Mouse (Mus musculus): ENCODE data around the gene Inpp5a. TPM values are rescaled to one million over a fixed set of nuclear protein-coding genes. Genes with fewer than 3 reads are reported as not detected.

The Inpp5a gene
- polyA plus RNA-seq, 1 experiment, result 37.8 TPM

DNA sequence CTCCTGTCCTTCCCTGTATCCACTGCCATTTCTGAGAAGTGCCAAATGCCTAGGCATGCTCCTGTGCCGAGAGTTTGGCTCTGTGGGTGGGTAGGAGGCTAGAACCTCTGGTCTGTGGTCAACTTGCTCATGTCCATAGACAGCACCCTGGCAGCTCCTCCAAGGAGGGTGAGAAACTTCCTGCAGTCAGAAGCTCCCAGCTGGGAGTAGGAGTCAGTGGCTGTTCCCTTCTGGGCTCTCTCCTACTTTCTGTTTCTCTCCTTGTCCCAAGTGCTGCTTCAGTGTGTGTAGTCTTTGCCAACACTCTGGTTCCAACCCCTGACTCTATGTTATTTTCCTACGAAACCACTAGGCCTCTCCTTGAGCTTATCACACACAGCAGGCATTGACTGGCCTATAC is 17.7 kb downstream of the Inpp5a start:
- Histone ChIP-seq H3K4me2 (ENCODE audit: low read depth) (no peak overlapping the region), H3K27me3 (ENCODE audit: control insufficient read depth, insufficient read depth, insufficient read length) (no peaks in the 10 kb centered on the region), H3K79me2 (ENCODE audit: control insufficient read depth, insufficient read depth) (peaks cover 37% of the 10 kb centered on the region), H3K4me3 (no peak overlapping the region), H3K36me3 (ENCODE audit: control insufficient read depth, insufficient read depth) (no peaks in the 10 kb centered on the region), H3ac (ENCODE audit: control insufficient read depth, insufficient read length) (no peak overlapping the region)
- no peak for TF ChIP-seq POLR2AphosphoS2 (IDR thresholded peaks at IDR 0.05; ENCODE audit: insufficient read length, low read depth)
- no peak for TF ChIP-seq E2F4 (IDR thresholded peaks at IDR 0.05; ENCODE audit: insufficient read depth)
- no peak for TF ChIP-seq TCF12 (IDR thresholded peaks at IDR 0.05; ENCODE audit: insufficient read depth, poor library complexity, severe bottlenecking)
- TF ChIP-seq MYOD1 (IDR thresholded peaks at IDR 0.05; ENCODE audit: control insufficient read depth in 1 of 3, insufficient read length in 2 of 3, low read depth in 2 of 3), result no peak
- no peak for TF ChIP-seq CEBPB (IDR thresholded peaks at IDR 0.05; ENCODE audit: insufficient read depth, poor library complexity, severe bottlenecking)
- TF ChIP-seq REST (IDR thresholded peaks at IDR 0.05; ENCODE audit: insufficient read depth, insufficient read length), result no peak
- TF ChIP-seq MAX (IDR thresholded peaks at IDR 0.05; ENCODE audit: low read depth), result no peak
- TF ChIP-seq TCF3 (IDR thresholded peaks at IDR 0.05; ENCODE audit: insufficient read length, low read depth), result no peak
- no peak for TF ChIP-seq POLR2A (IDR thresholded peaks at IDR 0.05; ENCODE audit: insufficient read length, low read depth)
- TF ChIP-seq USF1 (IDR thresholded peaks at IDR 0.05; ENCODE audit: low read depth), result no peak
- no peak for TF ChIP-seq SRF (IDR thresholded peaks at IDR 0.05; ENCODE audit: control insufficient read depth, insufficient read length, low read depth)
- TF ChIP-seq MYOG (IDR thresholded peaks at IDR 0.05; ENCODE audit: control insufficient read depth in 1 of 3, insufficient read depth in 1 of 3, insufficient read length in 2 of 3, low read depth in 2 of 3), result no peak

DNA sequence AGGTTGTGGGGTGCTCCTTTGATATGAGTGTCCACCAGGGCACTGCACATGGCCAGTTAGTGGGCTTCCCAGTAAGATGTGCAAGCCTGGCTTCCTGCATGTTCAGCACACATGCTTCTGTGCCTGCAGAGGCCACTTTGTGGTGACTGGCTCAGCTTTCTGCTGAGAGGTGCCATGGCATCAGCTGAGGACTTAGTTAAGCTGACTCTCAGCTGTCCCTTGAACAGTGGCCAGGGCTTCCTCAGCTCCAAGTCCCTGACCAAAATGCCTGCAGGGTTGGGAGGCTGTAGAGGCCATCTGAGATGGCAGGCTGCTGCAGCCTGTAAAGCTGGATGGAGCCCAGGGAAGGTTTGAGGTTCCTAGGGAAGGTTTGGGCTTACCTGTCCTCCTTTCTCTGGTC is 19.1 kb downstream of the Inpp5a start:
- peaks cover 33% of the 10 kb centered on the region for H3K79me2 ChIP-seq (ENCODE audit: control insufficient read depth, insufficient read depth)
- H3ac ChIP-seq (ENCODE audit: control insufficient read depth, insufficient read length), result no peak overlapping the region
- TF ChIP-seq MYOD1 (IDR thresholded peaks at IDR 0.05; ENCODE audit: control insufficient read depth in 1 of 3, insufficient read length in 2 of 3, low read depth in 2 of 3), result peak in 2 of 3 experiments; percentile 12 to 70
- peak in 2 of 3 experiments; percentile 58 to 79 for TF ChIP-seq MYOG (IDR thresholded peaks at IDR 0.05; ENCODE audit: control insufficient read depth in 1 of 3, insufficient read depth in 1 of 3, insufficient read length in 2 of 3, low read depth in 2 of 3)
- TF ChIP-seq POLR2A (IDR thresholded peaks at IDR 0.05; ENCODE audit: insufficient read length, low read depth), result no peak
- no peak overlapping the region for H3K4me2 ChIP-seq (ENCODE audit: low read depth)
- no peaks in the 10 kb centered on the region for H3K36me3 ChIP-seq (ENCODE audit: control insufficient read depth, insufficient read depth)
- H3K4me3 ChIP-seq, result no peak overlapping the region
- H3K27me3 ChIP-seq (ENCODE audit: control insufficient read depth, insufficient read depth, insufficient read length), result no peaks in the 10 kb centered on the region

DNA sequence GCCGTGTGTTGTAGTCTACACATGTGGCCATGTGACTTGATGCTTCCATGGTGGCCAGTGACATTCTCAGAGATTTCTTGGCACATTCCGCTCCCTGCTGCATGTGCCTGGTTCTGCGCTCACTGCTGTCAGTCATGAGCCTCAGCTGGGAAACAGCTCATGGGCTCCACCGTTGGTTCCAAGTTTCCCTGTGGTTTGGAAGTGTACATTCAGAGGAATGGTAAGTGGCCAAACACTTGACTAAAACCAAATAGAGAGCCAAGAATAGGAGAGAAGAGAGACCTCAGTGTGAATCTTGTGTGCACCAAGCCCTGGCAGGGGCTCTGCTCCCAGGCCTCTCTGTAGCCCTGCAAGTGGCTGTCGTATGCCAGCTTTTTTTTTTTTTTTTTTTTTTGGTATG is 21.0 kb downstream of the Inpp5a start:
- H3ac ChIP-seq (ENCODE audit: control insufficient read depth, insufficient read length), result no peak overlapping the region
- no peak overlapping the region for H3K4me3 ChIP-seq
- TF ChIP-seq POLR2A (IDR thresholded peaks at IDR 0.05; ENCODE audit: insufficient read length, low read depth), result no peak
- TF ChIP-seq TCF3 (IDR thresholded peaks at IDR 0.05; ENCODE audit: insufficient read length, low read depth), result no peak
- no peak for TF ChIP-seq CEBPB (IDR thresholded peaks at IDR 0.05; ENCODE audit: insufficient read depth, poor library complexity, severe bottlenecking)
- TF ChIP-seq USF1 (IDR thresholded peaks at IDR 0.05; ENCODE audit: low read depth), result no peak
- no peak for TF ChIP-seq MAX (IDR thresholded peaks at IDR 0.05; ENCODE audit: low read depth)
- no peak for TF ChIP-seq MYOD1 (IDR thresholded peaks at IDR 0.05; ENCODE audit: control insufficient read depth in 1 of 3, insufficient read length in 2 of 3, low read depth in 2 of 3)
- no peak for TF ChIP-seq TCF12 (IDR thresholded peaks at IDR 0.05; ENCODE audit: insufficient read depth, poor library complexity, severe bottlenecking)
- no peak for TF ChIP-seq E2F4 (IDR thresholded peaks at IDR 0.05; ENCODE audit: insufficient read depth)
- no peak for TF ChIP-seq SRF (IDR thresholded peaks at IDR 0.05; ENCODE audit: control insufficient read depth, insufficient read length, low read depth)
- no peak for TF ChIP-seq REST (IDR thresholded peaks at IDR 0.05; ENCODE audit: insufficient read depth, insufficient read length)
- TF ChIP-seq POLR2AphosphoS2 (IDR thresholded peaks at IDR 0.05; ENCODE audit: insufficient read length, low read depth), result no peak
- TF ChIP-seq MYOG (IDR thresholded peaks at IDR 0.05; ENCODE audit: control insufficient read depth in 1 of 3, insufficient read depth in 1 of 3, insufficient read length in 2 of 3, low read depth in 2 of 3), result no peak
- H3K27me3 ChIP-seq (ENCODE audit: control insufficient read depth, insufficient read depth, insufficient read length), result no peaks in the 10 kb centered on the region
- H3K4me2 ChIP-seq (ENCODE audit: low read depth), result no peak overlapping the region
- no peaks in the 10 kb centered on the region for H3K36me3 ChIP-seq (ENCODE audit: control insufficient read depth, insufficient read depth)
- peaks cover 31% of the 10 kb centered on the region for H3K79me2 ChIP-seq (ENCODE audit: control insufficient read depth, insufficient read depth)

DNA sequence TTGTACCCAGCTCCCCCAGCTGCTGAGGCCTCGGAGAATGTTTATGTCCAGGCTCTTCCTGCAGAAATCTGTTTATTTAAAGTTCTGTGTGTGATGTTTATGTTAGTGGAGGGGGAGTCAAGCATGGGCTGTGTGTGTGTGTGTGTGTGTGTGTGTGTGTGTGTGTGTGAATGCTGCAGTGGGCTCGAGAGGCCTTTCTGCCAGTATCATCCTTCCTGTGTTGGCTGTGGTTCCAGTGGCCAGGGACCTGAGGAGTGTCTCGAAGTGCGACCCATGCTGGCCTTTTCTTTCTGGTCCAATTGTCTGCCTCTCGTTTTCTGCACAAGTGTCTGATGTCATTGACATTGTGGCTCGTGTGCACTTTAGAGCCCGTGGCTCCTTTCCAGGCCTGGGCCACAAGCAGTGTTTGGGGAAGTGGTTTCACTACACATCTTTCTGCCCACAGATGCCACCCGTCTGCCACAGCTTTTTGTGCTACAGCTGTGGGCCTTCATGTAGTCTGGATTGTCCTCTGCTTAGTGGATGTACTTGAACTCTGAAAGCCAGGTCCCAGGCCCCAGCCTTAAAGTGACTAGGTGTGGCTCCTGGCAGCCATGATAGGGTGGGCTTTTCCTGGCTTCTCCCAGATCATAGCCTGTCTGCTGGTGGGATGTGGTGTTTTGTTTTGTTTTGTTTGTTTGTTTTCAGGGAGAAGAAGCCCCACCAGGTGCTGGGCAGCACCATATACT is 23.5 kb downstream of the Inpp5a start:
- TF ChIP-seq REST (IDR thresholded peaks at IDR 0.05; ENCODE audit: insufficient read depth, insufficient read length), result no peak
- TF ChIP-seq MYOG (IDR thresholded peaks at IDR 0.05; ENCODE audit: control insufficient read depth in 1 of 3, insufficient read depth in 1 of 3, insufficient read length in 2 of 3, low read depth in 2 of 3), result peak in 1 of 3 experiments; percentile 22
- peak in 1 of 3 experiments; percentile 10 for TF ChIP-seq MYOD1 (IDR thresholded peaks at IDR 0.05; ENCODE audit: control insufficient read depth in 1 of 3, insufficient read length in 2 of 3, low read depth in 2 of 3)
- Histone ChIP-seq H3K79me2 (ENCODE audit: control insufficient read depth, insufficient read depth) (peaks cover 33% of the 10 kb centered on the region), H3K4me3 (no peak overlapping the region), H3ac (ENCODE audit: control insufficient read depth, insufficient read length) (no peak overlapping the region), H3K36me3 (ENCODE audit: control insufficient read depth, insufficient read depth) (no peaks in the 10 kb centered on the region), H3K4me2 (ENCODE audit: low read depth) (no peak overlapping the region), H3K27me3 (ENCODE audit: control insufficient read depth, insufficient read depth, insufficient read length) (no peaks in the 10 kb centered on the region)

DNA sequence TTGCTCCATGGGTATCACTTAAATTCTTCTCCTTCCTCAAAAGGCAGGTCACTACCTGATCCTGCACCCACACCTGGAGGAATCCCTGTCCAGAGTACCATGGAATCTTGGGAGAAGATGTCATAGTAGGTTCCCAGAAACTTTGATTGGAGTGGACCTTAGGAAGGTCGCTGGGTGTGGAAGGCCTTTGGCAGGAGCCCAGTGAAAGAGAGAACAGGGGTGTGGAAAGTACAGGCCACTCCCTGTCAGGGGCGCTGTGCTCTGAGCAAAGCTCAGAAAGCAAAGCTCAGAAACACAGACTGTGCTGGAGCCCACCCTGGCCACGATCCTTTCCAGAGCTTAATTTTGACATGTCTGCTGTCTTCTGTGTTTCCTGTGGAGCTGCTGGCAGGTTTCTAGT is 24.5 kb downstream of the Inpp5a start:
- Histone ChIP-seq H3K79me2 (ENCODE audit: control insufficient read depth, insufficient read depth) (peaks cover 42% of the 10 kb centered on the region), H3ac (ENCODE audit: control insufficient read depth, insufficient read length) (no peak overlapping the region), H3K36me3 (ENCODE audit: control insufficient read depth, insufficient read depth) (no peaks in the 10 kb centered on the region), H3K27me3 (ENCODE audit: control insufficient read depth, insufficient read depth, insufficient read length) (no peaks in the 10 kb centered on the region), H3K4me3 (no peak overlapping the region), H3K4me2 (ENCODE audit: low read depth) (no peak overlapping the region)
- TF ChIP-seq CEBPB (IDR thresholded peaks at IDR 0.05; ENCODE audit: insufficient read depth, poor library complexity, severe bottlenecking) (no peak), MYOD1 (IDR thresholded peaks at IDR 0.05; ENCODE audit: control insufficient read depth in 1 of 3, insufficient read length in 2 of 3, low read depth in 2 of 3) (no peak), MYOG (IDR thresholded peaks at IDR 0.05; ENCODE audit: control insufficient read depth in 1 of 3, insufficient read depth in 1 of 3, insufficient read length in 2 of 3, low read depth in 2 of 3) (no peak), TCF12 (IDR thresholded peaks at IDR 0.05; ENCODE audit: insufficient read depth, poor library complexity, severe bottlenecking) (no peak)

Data from myocyte (in vitro differentiated cells).